Mouse (Mus musculus): ENCODE results near the gene Ppm1m. TPM values are rescaled to one million over a fixed set of nuclear protein-coding genes. Genes with fewer than 3 reads are reported as not detected.
A peak's percentile ranks its signal among the peaks of the same experiment; 100 is the strongest.
"Not testable (repeated sequence)": the region's sequence is repeated elsewhere in the genome, so short reads cannot be mapped to it uniquely, and the experiment has no call there.

The Ppm1m gene
- total and polyA plus RNA-seq, 3 experiments: 10.8 to 18.9 (median 12.1) TPM

GRCm38 (mm10) chr9:106172527-106172926, 27.0 kb downstream of the Ppm1m start:
- intact Hi-C loops (cut with DNase I): loop anchor here (5.0 to 10.0 kb wide), 2 partner anchors 40 to 262 kb away; partner anchors contain the start of gene Acy1
- H3K27me3 ChIP-seq (ENCODE audit: control insufficient read depth, insufficient read depth, low read length): no peaks in the 10 kb centered on the region
- WGBS: 4% methylated on average over 3 of the region's 3 CpGs
- H3K79me2 ChIP-seq (replicated peaks; ENCODE audit: control insufficient read depth, insufficient read depth, low read length): peaks cover 5% of the 10 kb centered on the region
- no peak for DNase-seq
- H3K27ac ChIP-seq: peak overlapping the region; percentile 95
- peaks cover 39% of the 10 kb centered on the region for H3K36me3 ChIP-seq (ENCODE audit: control insufficient read depth, insufficient read depth, low read length)
- peaks cover 13% of the 10 kb centered on the region for H3K4me1 ChIP-seq (ENCODE audit: control insufficient read depth, insufficient read depth, low read length)
- peak overlapping the region; percentile 86 for H3K4me3 ChIP-seq
- TF ChIP-seq CTCF (IDR thresholded peaks at IDR 0.05) (no peak), EP300 (IDR thresholded peaks at IDR 0.05; ENCODE audit: insufficient read depth, low read depth, low read length) (no peak), POLR2A (IDR thresholded peaks at IDR 0.05; ENCODE audit: insufficient read depth, low read depth, low read length) (no peak)
- H3K9ac ChIP-seq (ENCODE audit: low read depth, low read length): no peak overlapping the region

GRCm38 (mm10) chr9:106171346-106172158, 28.0 kb downstream of the Ppm1m start:
- WGBS: under 1% methylated on average over 30 of the region's 30 CpGs
- Histone ChIP-seq H3K27me3 (ENCODE audit: control insufficient read depth, insufficient read depth, low read length) (no peaks in the 10 kb centered on the region), H3K4me1 (ENCODE audit: control insufficient read depth, insufficient read depth, low read length) (peaks cover 13% of the 10 kb centered on the region), H3K9ac (ENCODE audit: low read depth, low read length) (peak overlapping the region; percentile 96), H3K27ac (peak overlapping the region; percentile 95), H3K36me3 (ENCODE audit: control insufficient read depth, insufficient read depth, low read length) (peaks cover 32% of the 10 kb centered on the region), H3K4me3 (peak overlapping the region; percentile 86), H3K79me2 (replicated peaks; ENCODE audit: control insufficient read depth, insufficient read depth, low read length) (peaks cover 3% of the 10 kb centered on the region)
- intact Hi-C loops (cut with DNase I): loop anchor here (2.0 to 10.0 kb wide), 4 partner anchors 27 to 263 kb away; partner anchors contain the start of genes Acy1, Poc1a and Ppm1m
- peak; percentile 77 to 80 for DNase-seq
- TF ChIP-seq EP300 (IDR thresholded peaks at IDR 0.05; ENCODE audit: insufficient read depth, low read depth, low read length) (no peak), POLR2A (IDR thresholded peaks at IDR 0.05; ENCODE audit: insufficient read depth, low read depth, low read length) (no peak), CTCF (IDR thresholded peaks at IDR 0.05) (no peak)

GRCm38 (mm10) chr9:106170556-106171345, 28.8 kb downstream of the Ppm1m start, which contains the start of gene Wdr82:
TSS of gene Wdr82 (plus strand) at chr9:106170928.
- peak; percentile 91 to 93 for DNase-seq
- intact Hi-C loops (cut with DNase I): loop anchor here (1.0 to 10.0 kb wide), 5 partner anchors 11 to 264 kb away; partner anchors contain the start of genes Acy1, Poc1a and Ppm1m
- H3K9ac ChIP-seq (ENCODE audit: low read depth, low read length): peak within 1 kb of the TSS; percentile 97
- H3K27me3 ChIP-seq (ENCODE audit: control insufficient read depth, insufficient read depth, low read length): no peaks in the 10 kb centered on the region
- H3K4me3 ChIP-seq: peak within 1 kb of the TSS; percentile 86
- 1% methylated on average over 80 of the region's 81 CpGs for WGBS
- TF ChIP-seq POLR2A (IDR thresholded peaks at IDR 0.05; ENCODE audit: insufficient read depth, low read depth, low read length) (peak; percentile 90), EP300 (IDR thresholded peaks at IDR 0.05; ENCODE audit: insufficient read depth, low read depth, low read length) (0 out of 2 replicates have a peak, but pooled peaks have one; percentile 10), CTCF (IDR thresholded peaks at IDR 0.05) (no peak)
- H3K79me2 ChIP-seq (replicated peaks; ENCODE audit: control insufficient read depth, insufficient read depth, low read length): peaks cover 3% of the 10 kb centered on the region; the same call in 1 of the 2 replicates
- peaks cover 24% of the 10 kb centered on the region for H3K36me3 ChIP-seq (ENCODE audit: control insufficient read depth, insufficient read depth, low read length)
- peaks cover 11% of the 10 kb centered on the region for H3K4me1 ChIP-seq (ENCODE audit: control insufficient read depth, insufficient read depth, low read length)
- peak within 1 kb of the TSS; percentile 95 for H3K27ac ChIP-seq

GRCm38 (mm10) chr9:106169917-106170316, 29.6 kb downstream of the Ppm1m start:
- Histone ChIP-seq H3K4me3 (no peak overlapping the region), H3K27ac (no peak overlapping the region; the same call in 1 of the 2 replicates), H3K79me2 (replicated peaks; ENCODE audit: control insufficient read depth, insufficient read depth, low read length) (peaks cover 3% of the 10 kb centered on the region; the same call in 1 of the 2 replicates), H3K36me3 (ENCODE audit: control insufficient read depth, insufficient read depth, low read length) (peaks cover 17% of the 10 kb centered on the region), H3K4me1 (ENCODE audit: control insufficient read depth, insufficient read depth, low read length) (peaks cover 7% of the 10 kb centered on the region), H3K27me3 (ENCODE audit: control insufficient read depth, insufficient read depth, low read length) (no peaks in the 10 kb centered on the region), H3K9ac (ENCODE audit: low read depth, low read length) (peak overlapping the region; percentile 97)
- intact Hi-C loops (cut with DNase I): loop anchor here (1.0 to 10.0 kb wide), 5 partner anchors 11 to 265 kb away; partner anchors contain the start of genes Acy1, Poc1a and Ppm1m
- no peak for TF ChIP-seq EP300 (IDR thresholded peaks at IDR 0.05; ENCODE audit: insufficient read depth, low read depth, low read length)
- no peak for TF ChIP-seq CTCF (IDR thresholded peaks at IDR 0.05)
- TF ChIP-seq POLR2A (IDR thresholded peaks at IDR 0.05; ENCODE audit: insufficient read depth, low read depth, low read length): no peak
- WGBS: 41% methylated on average over 6 of the region's 6 CpGs
- no peak for DNase-seq

- intact Hi-C loops (cut with DNase I); H3K36me3 ChIP-seq (ENCODE audit: control insufficient read depth, insufficient read depth, low read length); H3K79me2 ChIP-seq (replicated peaks; ENCODE audit: control insufficient read depth, insufficient read depth, low read length); H3K27me3 ChIP-seq (ENCODE audit: control insufficient read depth, insufficient read depth, low read length); H3K27ac ChIP-seq; H3K4me1 ChIP-seq (ENCODE audit: control insufficient read depth, insufficient read depth, low read length); H3K4me3 ChIP-seq; DNase-seq; H3K9ac ChIP-seq (ENCODE audit: low read depth, low read length): not testable (repeated sequence)
- 81% methylated on average over 1 of the region's 1 CpGs for WGBS
Measured at GRCm38 (mm10) chr9:106169006-106169405, 30.5 kb downstream of the Ppm1m start.
